Mouse (Mus musculus): ENCODE results near the gene Slc41a2. TPM values are rescaled to one million over a fixed set of nuclear protein-coding genes. Genes with fewer than 3 reads are reported as not detected.

The Slc41a2 gene
- polyA plus RNA-seq, 1 experiment from 2014 or later = 0.03 TPM

- H3K9me3 ChIP-seq (replicated peaks) = no peaks in the 10 kb centered on the region
- H3K4me3 ChIP-seq (replicated peaks) = no peak overlapping the region
- no peaks in the 10 kb centered on the region for H3K36me3 ChIP-seq (replicated peaks)
- no peak overlapping the region for H3K9ac ChIP-seq
- no peak overlapping the region for H3K27ac ChIP-seq (replicated peaks)
- H3K4me2 ChIP-seq = no peak overlapping the region
- WGBS (ENCODE audit: insufficient replicate concordance) = 64% methylated on average over 3 of the region's 3 CpGs
- no peaks in the 10 kb centered on the region for H3K27me3 ChIP-seq
- H3K4me1 ChIP-seq (replicated peaks) = peaks cover 10% of the 10 kb centered on the region
- no peak for ATAC-seq (ENCODE audit: insufficient read depth)
These were observed 36.6 kb downstream of the Slc41a2 start for GRCm38 (mm10) chr10:83301054-83301453.

- 31% methylated on average over 4 of the region's 4 CpGs for WGBS (ENCODE audit: insufficient replicate concordance)
- H3K4me2 ChIP-seq = no peak overlapping the region
- H3K36me3 ChIP-seq (replicated peaks) = no peaks in the 10 kb centered on the region
These were observed 40.7 kb downstream of the Slc41a2 start for GRCm38 (mm10) chr10:83297017-83297416.

GRCm38 (mm10) chr10:83294746-83295145, 42.9 kb downstream of the Slc41a2 start:
- no peak overlapping the region for H3K4me3 ChIP-seq (replicated peaks)
- H3K4me2 ChIP-seq = no peak overlapping the region
- H3K9me3 ChIP-seq (replicated peaks) = no peaks in the 10 kb centered on the region
- H3K36me3 ChIP-seq (replicated peaks) = no peaks in the 10 kb centered on the region
- no peak overlapping the region for H3K27ac ChIP-seq (replicated peaks)
- no peak overlapping the region for H3K9ac ChIP-seq
- no peak for ATAC-seq (ENCODE audit: insufficient read depth)
- H3K4me1 ChIP-seq (replicated peaks) = peaks cover 8% of the 10 kb centered on the region
- no peaks in the 10 kb centered on the region for H3K27me3 ChIP-seq
- 44% methylated on average over 9 of the region's 9 CpGs for WGBS (ENCODE audit: insufficient replicate concordance)

More at GRCm38 (mm10) chr10:83297017-83297416, 40.7 kb downstream of the Slc41a2 start:
- H3K4me1 ChIP-seq (replicated peaks) = peaks cover 10% of the 10 kb centered on the region
- H3K4me3 ChIP-seq (replicated peaks) = no peak overlapping the region
- ATAC-seq (ENCODE audit: insufficient read depth) = no peak
- H3K9ac ChIP-seq = no peak overlapping the region
- no peaks in the 10 kb centered on the region for H3K9me3 ChIP-seq (replicated peaks)
- no peak overlapping the region for H3K27ac ChIP-seq (replicated peaks)
- H3K27me3 ChIP-seq = no peaks in the 10 kb centered on the region

- Histone ChIP-seq H3K4me3 (replicated peaks) (no peak overlapping the region), H3K36me3 (replicated peaks) (no peaks in the 10 kb centered on the region), H3K9ac (no peak overlapping the region), H3K27me3 (no peaks in the 10 kb centered on the region), H3K9me3 (replicated peaks) (no peaks in the 10 kb centered on the region), H3K27ac (replicated peaks) (no peak overlapping the region), H3K4me1 (replicated peaks) (peaks cover 8% of the 10 kb centered on the region), H3K4me2 (no peak overlapping the region)
- ATAC-seq (ENCODE audit: insufficient read depth) = no peak
- WGBS (ENCODE audit: insufficient replicate concordance) = 81% methylated on average over 9 of the region's 9 CpGs
These were observed 44.3 kb downstream of the Slc41a2 start for GRCm38 (mm10) chr10:83293352-83293751.

GRCm38 (mm10) chr10:83291731-83292130, 46.0 kb downstream of the Slc41a2 start:
- no peak for ATAC-seq (ENCODE audit: insufficient read depth)
- H3K27ac ChIP-seq (replicated peaks) = no peak overlapping the region

GRCm38 (mm10) chr10:83287828-83288227, 49.9 kb downstream of the Slc41a2 start:
- WGBS (ENCODE audit: insufficient replicate concordance) = 62% methylated on average over 6 of the region's 6 CpGs
- Histone ChIP-seq H3K36me3 (replicated peaks) (no peaks in the 10 kb centered on the region), H3K4me1 (replicated peaks) (no peaks in the 10 kb centered on the region)

More at GRCm38 (mm10) chr10:83291731-83292130, 46.0 kb downstream of the Slc41a2 start:
- H3K9me3 ChIP-seq (replicated peaks) = no peaks in the 10 kb centered on the region
- peaks cover 2% of the 10 kb centered on the region for H3K4me1 ChIP-seq (replicated peaks)
- no peak overlapping the region for H3K9ac ChIP-seq
- no peaks in the 10 kb centered on the region for H3K36me3 ChIP-seq (replicated peaks)
- no peaks in the 10 kb centered on the region; the same call in 1 of the 2 replicates for H3K27me3 ChIP-seq
- H3K4me3 ChIP-seq (replicated peaks) = no peak overlapping the region
- WGBS (ENCODE audit: insufficient replicate concordance) = 72% methylated on average over 11 of the region's 11 CpGs
- H3K4me2 ChIP-seq = no peak overlapping the region

GRCm38 (mm10) chr10:83286399-83286798, 51.3 kb downstream of the Slc41a2 start:
- no peak for ATAC-seq (ENCODE audit: insufficient read depth)
- no peak overlapping the region for H3K27ac ChIP-seq (replicated peaks)
- no peaks in the 10 kb centered on the region for H3K9me3 ChIP-seq (replicated peaks)
- no peaks in the 10 kb centered on the region for H3K36me3 ChIP-seq (replicated peaks)
- WGBS (ENCODE audit: insufficient replicate concordance) = 41% methylated on average over 7 of the region's 7 CpGs
- no peaks in the 10 kb centered on the region for H3K4me1 ChIP-seq (replicated peaks)
- H3K27me3 ChIP-seq = no peaks in the 10 kb centered on the region; the same call in 1 of the 2 replicates
- no peak overlapping the region for H3K9ac ChIP-seq
- no peak overlapping the region for H3K4me2 ChIP-seq
- no peak overlapping the region for H3K4me3 ChIP-seq (replicated peaks)

More at GRCm38 (mm10) chr10:83287828-83288227, 49.9 kb downstream of the Slc41a2 start:
- Histone ChIP-seq H3K9ac (no peak overlapping the region), H3K4me3 (replicated peaks) (no peak overlapping the region), H3K27ac (replicated peaks) (no peak overlapping the region), H3K9me3 (replicated peaks) (no peaks in the 10 kb centered on the region), H3K4me2 (no peak overlapping the region), H3K27me3 (no peaks in the 10 kb centered on the region; the same call in 1 of the 2 replicates)
- ATAC-seq (ENCODE audit: insufficient read depth) = no peak

- WGBS (ENCODE audit: insufficient replicate concordance) = 72% methylated on average over 7 of the region's 7 CpGs
- Histone ChIP-seq H3K36me3 (replicated peaks) (no peaks in the 10 kb centered on the region), H3K4me1 (replicated peaks) (no peaks in the 10 kb centered on the region), H3K27me3 (no peaks in the 10 kb centered on the region; the same call in 1 of the 2 replicates), H3K9ac (no peak overlapping the region), H3K4me3 (replicated peaks) (no peak overlapping the region), H3K4me2 (no peak overlapping the region), H3K9me3 (replicated peaks) (no peaks in the 10 kb centered on the region), H3K27ac (replicated peaks) (no peak overlapping the region)
- ATAC-seq (ENCODE audit: insufficient read depth) = no peak
These were observed 51.9 kb downstream of the Slc41a2 start for GRCm38 (mm10) chr10:83285724-83286256.

GRCm38 (mm10) chr10:83284916-83285315, 52.8 kb downstream of the Slc41a2 start:
- Histone ChIP-seq H3K36me3 (replicated peaks) (no peaks in the 10 kb centered on the region), H3K4me2 (no peak overlapping the region), H3K4me1 (replicated peaks) (no peaks in the 10 kb centered on the region), H3K9me3 (replicated peaks) (no peaks in the 10 kb centered on the region), H3K27ac (replicated peaks) (no peak overlapping the region), H3K27me3 (no peaks in the 10 kb centered on the region; the same call in 1 of the 2 replicates), H3K4me3 (replicated peaks) (no peak overlapping the region), H3K9ac (no peak overlapping the region)
- ATAC-seq (ENCODE audit: insufficient read depth) = no peak
- WGBS (ENCODE audit: insufficient replicate concordance) = 54% methylated on average over 4 of the region's 4 CpGs

GRCm38 (mm10) chr10:83266731-83267130, 71.0 kb downstream of the Slc41a2 start:
- no peak overlapping the region for H3K27ac ChIP-seq (replicated peaks)
- H3K36me3 ChIP-seq (replicated peaks) = no peaks in the 10 kb centered on the region
- no peak overlapping the region for H3K4me2 ChIP-seq
- no peaks in the 10 kb centered on the region for H3K4me1 ChIP-seq (replicated peaks)
- WGBS (ENCODE audit: insufficient replicate concordance) = 70% methylated on average over 13 of the region's 13 CpGs
- no peak overlapping the region for H3K4me3 ChIP-seq (replicated peaks)
- H3K27me3 ChIP-seq = no peaks in the 10 kb centered on the region
- no peaks in the 10 kb centered on the region for H3K9me3 ChIP-seq (replicated peaks)
- ATAC-seq (ENCODE audit: insufficient read depth) = no peak
- no peak overlapping the region for H3K9ac ChIP-seq

GRCm38 (mm10) chr10:83266241-83266640, 71.4 kb downstream of the Slc41a2 start:
- Histone ChIP-seq H3K36me3 (replicated peaks) (no peaks in the 10 kb centered on the region), H3K27ac (replicated peaks) (no peak overlapping the region), H3K4me2 (no peak overlapping the region), H3K4me3 (replicated peaks) (no peak overlapping the region), H3K27me3 (no peaks in the 10 kb centered on the region), H3K4me1 (replicated peaks) (no peaks in the 10 kb centered on the region), H3K9me3 (replicated peaks) (no peaks in the 10 kb centered on the region), H3K9ac (no peak overlapping the region)
- ATAC-seq (ENCODE audit: insufficient read depth) = no peak
- 63% methylated on average over 5 of the region's 5 CpGs for WGBS (ENCODE audit: insufficient replicate concordance)

- Histone ChIP-seq H3K27me3 (no peaks in the 10 kb centered on the region), H3K27ac (replicated peaks) (no peak overlapping the region), H3K36me3 (replicated peaks) (no peaks in the 10 kb centered on the region), H3K9ac (no peak overlapping the region), H3K4me1 (replicated peaks) (no peaks in the 10 kb centered on the region), H3K9me3 (replicated peaks) (no peaks in the 10 kb centered on the region), H3K4me3 (replicated peaks) (no peak overlapping the region), H3K4me2 (no peak overlapping the region)
- ATAC-seq (ENCODE audit: insufficient read depth) = no peak
- 48% methylated on average over 8 of the region's 8 CpGs for WGBS (ENCODE audit: insufficient replicate concordance)
These were observed 73.0 kb downstream of the Slc41a2 start for GRCm38 (mm10) chr10:83264680-83265079.
